Mouse (Mus musculus) left cerebral cortex, adult 18-20 months (tissue): ENCODE measurements around the gene Akirin2. TPM values are rescaled to one million over a fixed set of nuclear protein-coding genes. Genes with fewer than 3 reads are reported as not detected.
"Not testable (repeated sequence)": the region's sequence is repeated elsewhere in the genome, so short reads cannot be mapped to it uniquely, and the experiment has no call there.

ENCODE experiments used
- DNase-seq, 2 experiments: peaks; one replicate each; pipeline ENCODE4 v3.0.0; 2021 to 2022; ENCODE audit warnings: low spot score in 2 of 2, mixed read lengths in 1 of 2
- long read RNA-seq, 2 experiments: library from polyadenylated mRNA; stranded (forward); transcript quantifications; one replicate each; pipeline ENCODE4 v2.0.0; 2021
- total RNA-seq, 2 experiments: library from RNA; stranded (reverse); gene quantifications; 2 replicates each; pipeline ENCODE4 v1.2.3; 2021

The Akirin2 gene
- 100 to 1,000 TPM; 111 to 112 TPM for total RNA-seq
- long read RNA-seq, experiment 1, transcript Akirin2-201 (5 exons, 1,397 nt), result major isoform, 87 of 92 reads
- long read RNA-seq, experiment 1, partial matches to known transcripts, result 2 of 92 reads
- long read RNA-seq, experiment 1, other reads (novel, unspliced or antisense), result 3 of 92 reads
- long read RNA-seq, experiment 2, transcript Akirin2-201 (5 exons, 1,397 nt), result major isoform, 66 of 70 reads
- long read RNA-seq, experiment 2, partial matches to known transcripts, result 0 of 70 reads
- long read RNA-seq, experiment 2, other reads (novel, unspliced or antisense), result 4 of 70 reads

DNA sequence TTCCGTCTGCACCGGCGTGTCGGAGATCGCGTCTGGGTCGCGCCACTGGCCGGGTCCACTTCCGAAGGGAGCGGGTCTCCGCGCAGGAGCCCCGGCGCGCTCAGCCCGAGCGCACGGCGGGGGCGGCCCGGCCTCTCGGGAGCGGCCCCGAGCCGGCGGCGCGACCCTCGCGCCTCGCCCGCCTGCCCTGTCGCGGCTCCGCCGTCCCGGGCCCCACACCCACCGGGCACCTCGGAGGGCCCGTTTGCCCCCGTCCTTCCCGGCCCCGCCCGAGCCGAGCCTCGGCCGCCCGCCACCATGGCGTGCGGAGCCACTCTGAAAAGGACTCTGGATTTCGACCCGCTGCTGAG lies at the start of gene Akirin2:
Akirin2 (plus strand) TSS at position 190 of the 350 bp plus-strand sequence.
- no peak for DNase-seq

DNA sequence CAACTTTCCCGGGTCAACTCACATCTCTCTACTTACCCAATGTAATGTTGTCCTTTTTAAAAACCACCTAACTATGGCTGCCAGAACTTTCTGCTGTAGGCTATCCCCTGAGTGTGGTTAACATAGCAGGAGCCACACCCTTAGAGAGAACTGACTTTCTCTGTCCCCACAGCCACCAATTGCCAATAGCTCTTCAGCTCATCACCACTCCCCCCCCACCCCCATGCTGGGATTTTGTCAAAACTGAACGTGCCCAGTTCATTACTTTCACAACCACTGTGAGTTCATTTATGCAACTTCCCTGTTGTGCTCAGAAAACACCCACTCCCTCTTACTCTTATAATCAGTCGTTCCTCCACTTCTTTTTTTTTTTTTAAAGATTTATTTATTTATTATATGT lies 40.4 kb upstream of the Akirin2 start:
- DNase-seq, result no peak

DNA sequence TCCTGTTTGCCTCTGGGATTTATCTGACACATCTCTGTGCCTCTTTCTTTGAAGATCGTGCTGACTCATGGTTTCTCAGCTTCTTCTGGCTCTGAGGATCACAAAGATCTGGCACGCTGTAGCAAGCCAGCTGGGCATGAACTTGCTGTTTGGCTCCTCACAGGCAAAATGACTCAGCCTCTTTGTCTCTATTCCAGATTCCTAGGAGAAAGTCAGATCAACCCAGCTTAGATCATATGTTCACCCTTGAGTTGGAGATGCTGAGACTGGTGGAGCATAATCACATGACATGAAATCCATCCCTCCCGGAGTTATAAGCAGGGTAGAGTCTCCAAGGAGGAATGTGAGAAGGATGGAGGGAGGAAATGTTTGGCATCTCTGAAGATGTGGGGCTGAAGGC lies 27.9 kb upstream of the Akirin2 start:
- peak; percentile 55 to 56 for DNase-seq

DNA sequence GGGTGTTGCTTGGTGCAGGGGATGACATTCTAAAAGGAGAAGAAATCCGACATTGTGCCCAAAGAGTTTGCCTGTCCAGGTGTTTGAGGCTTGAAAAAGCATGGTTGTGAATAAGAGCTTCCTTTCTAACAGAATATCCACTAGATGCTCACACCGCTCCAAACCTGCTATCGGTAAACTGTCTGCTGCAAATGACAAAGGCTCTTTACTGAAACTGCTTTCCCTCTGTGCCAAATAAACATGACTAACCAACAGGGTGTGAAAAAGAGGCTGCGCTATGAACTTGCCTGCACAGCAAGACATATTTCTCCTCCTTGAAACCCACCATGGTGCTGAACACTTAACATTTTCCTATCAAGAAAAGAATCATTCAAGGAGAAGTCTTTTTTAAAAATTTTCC lies 27.2 kb upstream of the Akirin2 start:
- DNase-seq, result no peak

DNA sequence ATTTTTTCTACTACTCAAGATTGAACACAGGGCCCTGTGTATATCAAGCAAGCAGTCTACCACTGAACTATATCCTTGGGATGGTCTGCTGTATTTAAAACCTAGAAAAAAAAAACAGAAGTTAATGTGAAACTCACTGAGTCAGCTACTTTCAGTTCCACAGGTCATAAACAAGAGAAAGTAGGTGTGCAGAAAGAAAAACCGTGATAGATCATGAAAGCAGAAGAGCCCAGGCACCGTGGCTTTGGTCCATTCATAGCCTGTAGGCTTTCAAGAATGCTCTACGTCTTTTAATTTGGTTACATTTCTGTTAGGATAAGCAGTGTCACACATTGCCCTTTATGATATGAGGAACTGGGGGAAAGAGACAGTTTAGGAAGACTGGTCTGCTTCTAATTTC lies 24.0 kb upstream of the Akirin2 start:
- DNase-seq, result no peak

DNA sequence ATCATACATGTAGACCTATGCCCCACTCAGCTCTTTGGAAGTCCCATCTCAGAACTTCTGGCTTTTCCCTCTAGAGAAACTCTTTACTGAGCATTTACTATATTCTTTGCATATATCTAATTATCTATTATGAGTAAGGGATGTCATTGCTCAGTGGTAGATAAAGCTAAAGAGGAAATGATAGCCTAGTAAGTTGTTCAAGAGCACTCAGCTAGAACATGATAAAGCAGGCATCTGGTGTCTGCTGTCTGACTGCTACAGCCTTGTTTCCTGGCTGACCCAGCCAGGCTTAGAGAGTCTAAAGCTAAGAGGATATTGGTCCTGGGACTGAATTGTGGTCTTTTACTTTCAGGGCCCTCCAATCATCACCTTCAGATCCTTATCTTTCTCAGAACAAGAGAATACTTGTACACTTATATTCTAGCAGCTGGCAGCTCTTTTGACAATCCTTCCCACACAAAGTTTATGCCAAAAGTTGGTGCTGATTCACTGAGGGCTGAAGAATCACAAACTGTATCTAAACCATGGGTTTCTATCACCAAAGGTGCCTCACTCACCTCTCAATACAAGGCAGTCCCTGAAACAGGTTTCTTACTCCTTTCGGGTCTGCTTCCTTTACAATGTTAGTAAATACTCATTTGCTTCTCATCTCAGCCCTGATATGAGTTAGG lies 22.2 kb upstream of the Akirin2 start:
- peak in 1 of 2 experiments; percentile 21 for DNase-seq

DNA sequence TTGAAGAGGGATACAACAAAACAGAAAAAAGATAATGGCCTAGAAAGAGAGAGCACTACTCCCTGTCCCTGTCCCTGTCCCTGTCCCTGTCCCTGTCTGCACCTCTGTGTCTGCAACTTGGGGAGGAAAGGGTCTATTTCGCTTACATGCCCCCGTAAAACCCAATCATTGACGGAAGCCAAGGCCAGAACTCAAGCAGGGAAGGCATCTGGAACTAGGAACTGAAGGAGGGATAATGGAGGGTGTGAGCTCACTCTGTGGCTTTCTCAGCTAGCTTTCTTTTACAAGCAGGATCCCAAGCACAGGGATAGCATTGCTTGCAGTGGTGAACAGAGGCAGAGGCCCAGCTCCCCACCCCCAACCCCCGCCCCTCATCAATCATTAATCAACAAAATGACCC lies 21.4 kb upstream of the Akirin2 start:
- DNase-seq, result no peak

DNA sequence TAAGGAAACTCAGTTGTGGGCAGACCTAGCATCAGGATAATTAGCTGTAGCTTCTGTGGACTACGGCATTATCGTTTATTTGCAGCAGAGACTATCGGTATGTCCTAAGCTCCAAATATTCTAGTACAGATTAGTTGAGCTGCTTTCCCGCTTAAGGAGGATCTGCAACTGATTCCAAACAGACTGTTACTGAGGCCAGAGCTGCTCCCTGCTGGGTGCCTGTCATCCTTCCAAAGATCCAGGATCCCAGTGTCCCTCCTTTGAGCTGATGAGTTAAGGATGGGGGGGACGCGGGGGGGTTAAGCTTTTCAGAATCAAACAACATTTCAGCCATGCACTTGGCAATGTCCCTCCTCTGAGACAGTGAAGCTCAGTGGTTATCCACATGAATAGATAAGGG lies 20.8 kb upstream of the Akirin2 start:
- no peak for DNase-seq

DNA sequence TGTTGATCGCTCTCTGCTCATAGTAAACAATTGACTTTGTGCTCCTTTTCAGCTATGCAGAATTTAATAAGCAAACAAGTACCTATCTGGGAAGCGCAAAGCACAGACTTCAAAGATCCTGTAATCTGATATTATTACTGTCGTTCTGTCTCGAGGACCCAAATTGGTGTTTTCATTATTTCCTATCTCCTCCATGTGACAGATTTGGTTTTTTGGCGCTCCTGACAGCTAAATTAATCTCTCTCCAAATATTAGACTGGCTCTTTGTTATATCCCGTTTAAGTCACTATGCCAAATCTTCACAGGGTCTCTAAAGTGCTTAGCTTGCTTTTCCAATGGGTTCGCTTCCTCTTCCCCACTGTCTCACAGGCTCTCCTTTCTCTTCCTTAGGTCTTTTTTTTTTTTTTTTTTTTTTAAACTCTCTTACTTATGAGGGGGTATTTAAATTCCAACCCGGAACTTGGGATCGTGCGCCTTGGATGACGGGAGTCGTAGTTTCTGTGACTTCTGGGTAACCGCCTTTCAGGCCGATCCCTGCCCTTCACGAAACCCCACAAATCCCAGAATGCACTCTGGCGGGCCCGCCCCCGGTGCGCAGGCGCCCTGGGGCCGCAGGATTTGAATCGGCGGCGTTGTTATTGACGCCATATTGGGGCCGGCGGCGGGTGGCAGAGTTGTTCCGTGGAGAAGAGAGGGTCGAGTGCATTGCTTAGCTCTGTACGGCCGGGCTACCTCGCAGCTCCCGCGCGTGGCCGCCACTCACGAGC lies 573 bp upstream of the Akirin2 start:
- DNase-seq, result peak; percentile 96 to 98

DNA sequence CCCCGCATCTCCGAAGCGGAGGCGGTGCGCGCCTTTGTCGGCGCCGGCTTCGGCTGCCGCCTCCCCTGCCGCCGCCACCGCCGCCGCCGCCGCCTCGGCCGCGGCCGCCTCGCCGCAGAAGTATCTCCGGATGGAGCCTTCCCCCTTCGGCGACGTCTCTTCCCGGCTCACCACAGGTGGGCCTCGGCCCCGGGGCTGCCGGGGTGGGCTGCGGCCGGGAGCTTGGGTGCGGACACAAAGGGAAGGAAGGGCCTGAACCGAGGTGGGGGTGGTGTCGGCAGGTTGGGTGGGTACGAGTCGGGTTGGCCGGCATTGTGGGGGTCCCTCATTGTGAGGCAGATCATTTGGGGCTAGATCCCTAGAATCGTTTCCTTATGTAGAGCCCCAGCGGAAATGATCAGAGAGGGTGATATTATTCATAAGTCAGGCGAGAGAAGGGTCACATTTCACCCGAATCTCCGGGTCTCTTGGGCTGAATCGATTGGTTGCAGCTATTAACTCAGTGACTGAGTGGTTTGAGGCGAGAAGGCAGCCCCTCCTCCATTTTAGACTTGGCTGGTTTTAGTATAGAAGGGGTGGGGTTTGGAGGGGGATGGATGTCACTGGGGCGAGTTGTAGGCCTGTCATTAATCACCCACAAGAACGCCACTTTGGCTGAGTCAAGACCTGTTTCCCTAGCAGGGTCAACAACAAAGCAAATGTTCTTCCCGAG lies 517 bp downstream of the Akirin2 start:
- DNase-seq, result peak; percentile 12 to 45

DNA sequence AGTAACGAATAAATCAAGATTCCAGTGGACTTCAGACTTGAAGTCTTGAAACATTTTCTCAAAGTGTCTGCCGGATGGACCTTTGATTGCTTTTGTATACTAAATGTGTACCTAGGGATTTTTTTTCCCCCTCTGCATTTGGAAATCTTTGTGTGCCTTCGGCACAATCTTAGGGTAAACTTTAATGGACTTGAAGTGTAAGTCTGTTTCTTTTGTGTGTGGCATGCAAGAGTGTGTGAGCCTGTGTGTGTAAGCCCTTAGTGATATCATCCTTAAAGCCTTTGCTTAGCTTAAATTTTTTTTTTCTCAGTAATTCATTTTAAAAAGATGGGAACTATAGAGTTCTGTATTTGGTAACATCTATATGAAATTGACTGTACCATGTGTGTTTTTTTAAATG lies 1.2 kb downstream of the Akirin2 start:
- DNase-seq, result no peak

DNA sequence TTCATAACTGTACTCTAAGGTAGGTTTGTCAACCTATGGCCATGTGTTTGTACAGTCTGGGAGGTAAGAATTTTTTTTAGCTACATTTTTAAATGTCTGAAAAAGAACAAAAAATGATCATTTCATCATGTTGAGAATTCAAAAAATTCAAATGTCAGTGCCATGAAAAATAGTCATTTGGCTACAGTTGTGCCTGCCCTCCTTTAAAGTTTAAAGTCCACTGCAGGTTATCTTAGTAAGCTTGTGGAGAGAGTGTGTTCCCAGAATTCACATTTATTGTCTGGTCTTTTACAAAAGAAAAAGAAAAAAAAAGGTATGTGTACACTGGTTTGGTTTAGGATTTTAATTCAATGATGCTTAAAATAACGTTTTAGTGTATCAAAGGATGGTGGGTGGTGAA lies 3.9 kb downstream of the Akirin2 start:
- DNase-seq, result no peak

DNA sequence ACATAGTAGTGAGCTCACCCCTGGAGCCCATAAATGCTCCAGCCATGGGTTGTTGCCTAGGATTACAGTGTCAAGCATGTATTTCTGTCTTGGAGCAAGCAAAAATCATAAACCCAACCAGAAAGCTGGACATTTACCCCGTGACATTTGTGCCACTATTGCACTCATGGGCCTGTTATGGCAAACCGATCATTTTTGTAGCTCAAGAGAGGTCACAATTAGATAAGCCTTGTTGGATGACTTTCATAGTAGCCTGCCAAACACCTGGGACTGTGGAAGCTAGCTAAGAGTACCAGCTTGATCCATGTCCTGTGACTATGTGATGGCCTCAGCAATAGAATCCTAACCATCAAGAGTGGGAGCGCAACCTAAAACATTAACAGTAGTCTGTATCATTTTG lies 4.9 kb downstream of the Akirin2 start:
- DNase-seq, result no peak

DNA sequence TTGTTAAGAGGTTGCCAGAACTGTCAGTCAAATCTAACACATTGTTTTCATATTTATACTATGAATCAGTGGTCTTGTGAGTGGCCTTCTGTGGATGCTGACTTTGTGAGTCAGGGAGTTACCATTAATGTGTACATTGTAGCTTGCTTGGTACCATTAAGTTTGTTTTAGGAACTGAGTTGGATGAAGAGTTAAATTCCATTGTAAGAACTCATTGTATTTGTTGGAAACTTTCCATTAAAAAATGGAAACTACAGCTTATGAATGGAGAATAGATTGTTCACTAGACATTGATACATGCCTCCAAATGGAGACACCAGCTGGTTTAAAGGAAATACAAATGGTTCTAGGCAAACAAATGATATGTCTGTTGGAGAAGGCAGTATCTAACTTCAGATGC lies 5.4 kb downstream of the Akirin2 start:
- no peak for DNase-seq

DNA sequence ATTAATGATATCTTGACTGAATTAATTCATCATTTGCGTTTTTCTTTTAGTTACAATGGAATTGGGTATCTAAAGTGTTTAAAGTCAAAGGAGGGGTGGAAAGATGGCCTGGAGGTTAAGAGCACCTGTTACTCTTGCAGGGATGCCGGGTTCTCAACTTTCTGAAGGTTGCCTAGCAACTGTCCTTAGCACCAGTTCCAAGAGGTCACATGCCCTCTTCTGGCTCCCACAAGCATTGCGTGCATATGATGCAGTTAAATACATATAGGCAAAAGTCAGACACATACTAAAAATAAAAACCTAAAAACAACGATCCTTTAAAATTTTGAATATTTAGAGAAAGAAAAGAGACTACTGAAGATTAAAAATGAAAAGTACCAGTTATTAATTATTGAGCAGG lies 10.2 kb downstream of the Akirin2 start:
- no peak for DNase-seq

DNA sequence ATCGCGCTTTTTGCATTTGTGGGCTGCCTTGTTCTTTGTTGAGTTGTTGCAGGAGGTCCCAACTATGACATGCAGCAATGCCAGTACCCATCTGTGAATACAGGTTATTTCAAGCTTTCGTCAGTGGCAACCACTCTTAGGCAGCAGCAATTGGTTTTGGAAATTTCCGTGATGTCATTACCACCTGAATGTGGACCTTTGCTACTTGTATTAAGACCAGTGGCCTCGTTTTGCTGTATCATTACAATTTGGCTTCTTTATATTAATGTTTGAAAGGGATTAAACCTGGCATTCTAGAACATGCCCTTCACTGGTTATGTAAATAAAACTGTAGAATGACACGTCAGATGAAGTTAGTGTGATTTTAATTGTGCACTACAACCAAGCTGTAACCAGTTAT lies 15.5 kb downstream of the Akirin2 start:
- no peak for DNase-seq

DNA sequence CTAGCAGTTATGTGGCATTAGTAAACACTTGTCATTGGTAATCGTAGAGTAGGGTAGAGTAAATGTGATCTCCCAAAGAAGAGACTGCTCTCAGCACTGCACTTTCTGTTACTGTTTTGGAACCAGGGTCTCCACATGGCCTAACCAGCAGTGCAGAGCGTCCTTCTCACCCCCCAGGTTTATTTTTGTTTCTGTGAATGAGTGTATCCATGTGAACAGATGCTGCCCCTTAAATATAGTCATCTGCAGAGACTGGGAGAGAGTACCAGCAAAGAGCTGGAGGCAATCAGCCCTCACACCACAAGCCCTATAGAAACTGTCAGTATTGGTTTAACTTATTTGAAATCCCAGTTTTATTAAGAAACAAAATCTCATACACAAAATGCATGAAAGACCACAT lies 22.1 kb downstream of the Akirin2 start:
- no peak for DNase-seq

DNA sequence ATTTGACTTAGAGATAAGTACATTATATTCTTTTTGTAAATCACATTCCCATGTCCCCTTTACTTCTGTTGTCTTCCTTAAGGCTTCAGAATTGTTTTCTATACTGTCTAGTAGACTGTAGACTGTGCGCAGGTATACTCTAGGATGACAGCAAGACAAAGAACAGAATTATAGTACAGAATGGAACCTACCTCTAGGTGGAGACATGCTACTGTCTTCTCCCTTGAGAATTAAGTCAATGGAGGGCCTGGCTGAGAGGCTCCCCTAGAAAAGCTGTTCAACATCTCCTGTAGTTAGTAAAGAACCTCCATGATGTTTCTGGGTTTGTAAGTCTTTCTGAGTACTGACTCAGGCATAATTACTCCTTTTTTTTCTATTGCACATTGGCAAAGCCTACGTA lies 26.3 kb downstream of the Akirin2 start:
- DNase-seq, result no peak

DNA sequence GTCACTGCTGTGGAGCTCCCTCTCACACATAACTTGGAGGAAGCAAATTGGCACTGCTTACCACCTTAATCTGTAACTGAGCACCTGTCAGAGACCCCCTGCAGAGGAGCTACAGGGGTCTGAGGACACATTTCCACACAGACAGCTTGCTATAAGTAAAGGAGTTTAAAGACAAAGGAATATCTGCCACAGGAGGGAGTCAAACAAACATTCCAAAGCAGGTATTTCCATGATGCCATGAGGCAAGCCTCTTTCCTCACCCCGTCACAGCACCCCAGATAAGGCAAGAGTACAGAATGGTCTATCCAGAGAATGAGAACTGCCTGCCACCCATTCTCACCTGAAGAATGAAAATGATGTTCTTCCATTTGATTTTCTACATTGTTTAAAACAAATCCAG lies 28.5 kb downstream of the Akirin2 start:
- DNase-seq, result no peak

DNA sequence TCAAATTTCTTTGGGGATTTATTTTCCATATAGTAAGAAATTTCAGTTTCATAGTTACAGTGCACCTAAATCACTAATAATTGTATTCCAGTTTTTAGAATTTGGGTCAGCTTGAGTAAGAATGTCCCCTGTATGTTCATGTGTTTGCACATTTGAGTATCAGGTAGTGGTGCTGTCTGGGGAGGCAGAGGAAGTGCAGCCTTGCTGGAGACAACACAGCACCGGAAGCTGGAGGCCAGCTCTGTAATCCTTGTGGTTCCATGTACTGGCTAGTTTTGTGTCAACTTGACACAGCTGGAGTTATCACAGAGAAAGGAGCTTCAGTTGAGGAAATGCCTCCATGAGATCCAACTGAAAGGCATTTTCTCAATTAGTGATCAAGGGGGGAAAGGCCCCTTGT lies 30.8 kb downstream of the Akirin2 start:
- DNase-seq, result not testable (repeated sequence)

DNA sequence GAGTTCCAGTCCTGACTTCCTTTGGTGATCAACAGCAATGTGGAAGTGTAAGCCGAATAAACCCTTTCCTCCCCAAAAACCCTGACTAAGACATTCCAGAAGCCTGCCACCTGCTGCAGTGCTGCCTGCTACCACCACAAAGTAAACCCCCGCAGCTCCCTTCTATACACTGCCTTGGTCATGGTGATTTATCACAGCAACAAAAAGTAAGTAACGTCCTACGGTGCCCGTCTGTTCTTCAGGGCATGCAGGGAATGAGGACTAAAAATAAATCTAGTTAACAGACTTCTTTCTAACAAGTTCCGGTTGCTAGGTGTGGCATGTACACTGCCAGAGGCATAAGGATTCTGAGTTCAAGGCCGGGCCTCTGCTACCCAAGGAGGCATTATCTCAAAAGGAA lies 31.3 kb downstream of the Akirin2 start:
- DNase-seq, result peak in 1 of 2 experiments; percentile 40

DNA sequence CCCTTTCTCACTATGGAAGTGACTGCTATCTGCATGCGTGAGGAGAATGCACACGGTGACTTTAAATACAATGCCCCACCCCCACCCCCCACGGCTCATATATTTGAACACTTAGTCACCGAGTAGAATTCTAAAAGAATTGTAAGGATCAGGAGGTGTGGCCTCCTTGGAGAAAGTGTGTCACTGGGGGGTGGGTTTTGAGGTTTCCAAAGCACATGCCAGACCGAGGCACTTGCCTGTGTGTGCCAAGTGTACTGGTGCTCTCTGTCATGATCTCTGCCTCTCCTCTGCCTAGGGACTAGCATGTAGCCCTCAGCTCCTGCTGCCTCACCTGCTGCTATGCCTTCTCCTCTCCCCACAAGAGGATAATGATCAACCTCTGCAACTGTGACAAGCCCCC lies 31.7 kb downstream of the Akirin2 start:
- DNase-seq, result no peak
